Mouse (Mus musculus) C2C12 (cell line): ENCODE measurements around the gene Ttyh1. TPM values are rescaled to one million over a fixed set of nuclear protein-coding genes. Genes with fewer than 3 reads are reported as not detected.
A peak's percentile ranks its signal among the peaks of the same experiment; 100 is the strongest.

Experiments
- H3K27me3 ChIP-seq: one replicate; pipeline ENCODE4 v1.6.1; 2011; ENCODE audit not compliant: control insufficient read depth, insufficient read depth, insufficient read length
- H3K36me3 ChIP-seq: one replicate; pipeline ENCODE4 v1.6.1; 2011; ENCODE audit not compliant: control insufficient read depth, insufficient read depth
- H3K4me3 ChIP-seq: one replicate; pipeline ENCODE4 v1.5.1; 2011; ENCODE audit warnings: mild to moderate bottlenecking, control low read depth; ENCODE audit not compliant: poor library complexity, insufficient read depth, severe bottlenecking
- H3K79me2 ChIP-seq: one replicate; pipeline ENCODE4 v1.6.1; 2011; ENCODE audit not compliant: control insufficient read depth, insufficient read depth
- H3K79me3 ChIP-seq: one replicate; pipeline ENCODE4 v1.6.1; 2011; ENCODE audit warnings: low read depth, control low read depth
- H3ac ChIP-seq: one replicate; pipeline ENCODE3; 2011; ENCODE audit warnings: low read depth; ENCODE audit not compliant: control insufficient read depth, insufficient read length
- CEBPB ChIP-seq: IDR thresholded peaks from one replicate; pipeline ENCODE4 v1.6.1; 2011; ENCODE audit warnings: low read depth, mild to moderate bottlenecking, control low read depth, moderate library complexity
- CTCF ChIP-seq: IDR thresholded peaks from one replicate; pipeline ENCODE4 v1.5.1; 2011; ENCODE audit not compliant: control insufficient read depth, insufficient read depth, insufficient read length
- FOSL1 ChIP-seq: IDR thresholded peaks from one replicate; pipeline ENCODE4 v1.8.0; 2011; ENCODE audit warnings: mild to moderate bottlenecking, low read length; ENCODE audit not compliant: poor library complexity, insufficient read depth, severe bottlenecking
- MAX ChIP-seq: IDR thresholded peaks from one replicate; pipeline ENCODE4 v1.6.1; 2011; ENCODE audit warnings: mild to moderate bottlenecking, control low read depth
- MYOD1 ChIP-seq: IDR thresholded peaks from one replicate; pipeline ENCODE4 v1.6.1; 2011; ENCODE audit warnings: low read depth; ENCODE audit not compliant: control insufficient read depth, insufficient read length
- MYOG ChIP-seq: IDR thresholded peaks from one replicate; pipeline ENCODE4 v1.6.1; 2011; ENCODE audit not compliant: control insufficient read depth, insufficient read length; ENCODE audit errors: extremely low read depth
- USF1 ChIP-seq: IDR thresholded peaks from one replicate; pipeline ENCODE4 v1.6.1; 2011; ENCODE audit warnings: low read depth, mild to moderate bottlenecking, control low read depth, moderate library complexity
- long read RNA-seq, 2 experiments: library from polyadenylated mRNA; unstranded; transcript quantifications; one replicate each; pipeline ENCODE4 v2.0.0; 2019 to 2020
- polyA plus RNA-seq: library from polyadenylated mRNA; unstranded; fragments of >200 nt; fragmentation: generic; extraction: Trizol; gene quantifications from one replicate; pipeline ENCODE4 v1.2.1, GENCODE M21; 2012; ENCODE audit warnings: missing spikeins

Ttyh1 gene
- 0.05 TPM for polyA plus RNA-seq
- long read RNA-seq, experiment 1, result 0 reads
- long read RNA-seq, experiment 2, result 0 reads

DNA sequence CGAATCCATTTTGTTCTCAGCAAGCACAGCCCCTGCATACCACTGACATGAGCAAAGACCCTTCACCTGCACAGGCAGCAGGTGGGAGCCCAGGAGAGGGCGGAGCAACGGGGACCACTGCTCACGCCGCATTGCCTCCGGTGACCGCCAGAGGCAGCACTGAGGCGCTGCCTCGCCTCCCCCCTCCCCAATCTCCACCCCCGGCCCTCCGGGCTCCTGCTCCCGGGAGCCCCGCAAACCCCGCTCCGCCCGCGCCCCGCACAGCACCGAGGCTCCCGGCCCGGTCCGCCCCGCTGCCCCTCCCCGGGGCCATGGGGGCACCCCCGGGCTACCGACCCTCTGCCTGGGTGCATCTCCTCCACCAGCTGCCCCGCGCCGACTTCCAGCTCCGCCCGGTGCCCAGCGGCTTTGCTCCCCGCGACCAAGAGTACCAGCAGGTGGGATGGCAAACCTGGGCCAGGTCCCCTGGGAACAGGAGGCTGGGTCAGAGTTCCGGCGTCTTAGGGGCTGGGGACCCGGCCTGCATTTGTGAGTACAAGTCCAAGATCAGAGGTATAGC, at the start of gene Ttyh1:
Gene Ttyh1 (plus strand): TSS at position 65 of the 559 bp plus-strand sequence.
- Histone ChIP-seq H3K79me3 (no peaks in the 10 kb centered on the region), H3ac (no peak within 1 kb of the TSS), H3K36me3 (no peaks in the 10 kb centered on the region), H3K27me3 (peaks cover 27% of the 10 kb centered on the region), H3K79me2 (no peaks in the 10 kb centered on the region), H3K4me3 (no peak within 1 kb of the TSS)
- no peak for TF ChIP-seq USF1
- TF ChIP-seq MYOD1, result no peak
- peak; percentile 39 for TF ChIP-seq CTCF

DNA sequence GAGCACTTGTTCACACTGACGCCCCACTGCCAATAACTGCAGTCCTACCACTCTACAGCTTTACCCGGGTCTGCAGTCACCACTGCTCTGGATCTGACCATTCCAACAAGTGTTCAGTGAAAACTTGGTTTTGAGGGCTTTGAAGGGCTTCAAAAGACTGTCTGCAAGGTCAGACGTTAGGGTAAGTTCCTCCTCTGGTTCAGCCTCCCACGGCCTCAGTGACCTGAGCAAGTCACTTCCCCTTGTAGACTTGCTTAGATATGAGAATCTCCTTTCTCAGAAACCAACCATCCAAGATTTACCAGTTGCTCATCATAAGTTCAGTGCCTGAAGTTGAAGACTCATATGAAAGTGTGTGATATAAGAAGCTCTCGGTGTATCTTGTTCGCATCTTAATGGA, 48.1 kb upstream of the Ttyh1 start:
- H3K36me3 ChIP-seq, result no peaks in the 10 kb centered on the region
- TF ChIP-seq MAX (no peak), MYOD1 (no peak), FOSL1 (no peak)
- no peaks in the 10 kb centered on the region for H3K27me3 ChIP-seq
- no peak overlapping the region for H3K4me3 ChIP-seq
- H3K79me2 ChIP-seq, result no peaks in the 10 kb centered on the region
- H3ac ChIP-seq, result no peak overlapping the region
- H3K79me3 ChIP-seq, result no peaks in the 10 kb centered on the region

- no peak overlapping the region for H3ac ChIP-seq
- no peak overlapping the region for H3K4me3 ChIP-seq
- H3K27me3 ChIP-seq, result no peaks in the 10 kb centered on the region
- TF ChIP-seq USF1, result no peak
- TF ChIP-seq CTCF, result no peak
- TF ChIP-seq FOSL1, result no peak
- no peak for TF ChIP-seq CEBPB
- no peak for TF ChIP-seq MYOD1
- no peak for TF ChIP-seq MAX
- TF ChIP-seq MYOG, result no peak
- H3K79me3 ChIP-seq, result no peaks in the 10 kb centered on the region
- no peaks in the 10 kb centered on the region for H3K36me3 ChIP-seq
- H3K79me2 ChIP-seq, result no peaks in the 10 kb centered on the region
These were observed 46.1 kb upstream of the Ttyh1 start for GRCm38 (mm10) chr7:4073144-4073543.

DNA sequence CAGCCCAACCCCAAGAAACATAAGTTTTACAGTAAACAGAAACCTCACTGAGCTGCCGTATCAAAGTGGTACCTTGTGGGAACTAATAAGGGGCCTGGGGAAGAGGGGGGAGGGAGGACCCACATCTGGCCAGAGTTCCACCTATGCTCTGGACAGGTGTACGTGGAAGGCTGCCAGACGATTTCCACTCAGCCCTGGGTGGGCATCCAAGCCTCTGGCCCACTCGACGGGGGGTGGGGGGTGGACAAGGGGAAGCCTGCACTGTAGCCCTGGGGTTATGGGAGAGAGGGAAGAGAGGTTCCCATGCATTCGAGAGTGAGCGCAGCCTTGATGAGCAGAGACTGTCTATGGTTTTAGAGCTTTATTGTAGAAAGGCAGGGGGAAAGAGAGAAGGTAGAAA, 39.7 kb upstream of the Ttyh1 start:
- no peaks in the 10 kb centered on the region for H3K79me2 ChIP-seq
- H3ac ChIP-seq, result no peak overlapping the region
- no peaks in the 10 kb centered on the region for H3K27me3 ChIP-seq
- H3K4me3 ChIP-seq, result no peak overlapping the region
- H3K79me3 ChIP-seq, result no peaks in the 10 kb centered on the region
- no peaks in the 10 kb centered on the region for H3K36me3 ChIP-seq
- no peak for TF ChIP-seq USF1
- no peak for TF ChIP-seq MYOG
- TF ChIP-seq CTCF, result no peak

GRCm38 (mm10) chr7:4080552-4080951, 38.7 kb upstream of the Ttyh1 start:
- Histone ChIP-seq H3K27me3 (no peaks in the 10 kb centered on the region), H3K4me3 (no peak overlapping the region), H3K79me3 (no peaks in the 10 kb centered on the region), H3K36me3 (no peaks in the 10 kb centered on the region), H3K79me2 (no peaks in the 10 kb centered on the region), H3ac (no peak overlapping the region)
- TF ChIP-seq MYOG (no peak), CEBPB (no peak), CTCF (no peak), MYOD1 (no peak), USF1 (no peak), FOSL1 (no peak), MAX (no peak)

DNA sequence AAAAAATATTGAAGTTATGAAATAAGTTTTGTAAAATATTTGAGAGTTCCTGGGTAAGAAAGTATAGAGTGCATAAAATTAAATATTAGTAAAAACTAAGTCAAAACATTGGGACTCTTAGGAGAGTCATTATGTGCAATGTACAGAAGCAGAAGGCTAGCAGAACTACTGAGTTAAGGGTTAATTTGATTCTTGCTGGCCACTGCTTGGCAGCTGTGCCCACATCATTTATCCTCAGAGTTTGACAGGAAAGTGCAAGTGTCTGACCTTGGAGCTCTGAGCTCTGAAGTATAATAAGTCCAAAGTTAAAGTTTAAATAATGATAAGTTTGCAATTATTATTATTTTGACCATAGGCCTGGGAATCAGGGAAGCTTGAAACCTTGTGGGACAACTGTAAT, 37.5 kb upstream of the Ttyh1 start:
- no peaks in the 10 kb centered on the region for H3K79me2 ChIP-seq
- H3K27me3 ChIP-seq, result no peaks in the 10 kb centered on the region
- H3K36me3 ChIP-seq, result no peaks in the 10 kb centered on the region
- H3ac ChIP-seq, result no peak overlapping the region
- no peak overlapping the region for H3K4me3 ChIP-seq
- no peak for TF ChIP-seq MAX
- no peak for TF ChIP-seq CTCF
- no peak for TF ChIP-seq CEBPB
- TF ChIP-seq MYOD1, result no peak
- TF ChIP-seq USF1, result no peak
- no peak for TF ChIP-seq MYOG
- TF ChIP-seq FOSL1, result no peak
- H3K79me3 ChIP-seq, result no peaks in the 10 kb centered on the region
